Mouse (Mus musculus): ENCODE measurements at regions not wholly inside any gene's neighbourhood (a gene's known extent, or its start where the extent isn't known, plus 50 kb on each side); places are given as distances from the start of the nearest gene placed in this dataset.

- no peak overlapping the region for H3K9ac ChIP-seq (ENCODE audit: low read length)
- H3K9me3 ChIP-seq (ENCODE audit: control insufficient read depth, low read length): no peaks in the 10 kb centered on the region
- ATAC-seq (ENCODE audit: low read depth): no peak
- no peak overlapping the region for H3K4me3 ChIP-seq (ENCODE audit: low read length)
- H3K36me3 ChIP-seq (ENCODE audit: control insufficient read depth, insufficient read depth, low read length): no peaks in the 10 kb centered on the region
- no peak overlapping the region for H3K4me2 ChIP-seq (ENCODE audit: low read depth, low read length)
- H3K4me1 ChIP-seq (replicated peaks; ENCODE audit: control insufficient read depth, insufficient read depth, low read length): peaks cover 5% of the 10 kb centered on the region; the same call in 1 of the 2 replicates
- H3K27ac ChIP-seq (ENCODE audit: low read length): no peak overlapping the region
- no peaks in the 10 kb centered on the region for H3K27me3 ChIP-seq (ENCODE audit: control insufficient read depth, insufficient read depth, low read depth, low read length)
- 29% methylated on average over 2 of the region's 2 CpGs for WGBS
Measured at GRCm38 (mm10) chr14:103906417-103907070, 62.3 kb upstream of the Ednrb start.

- no peaks in the 10 kb centered on the region for H3K9me3 ChIP-seq (ENCODE audit: control insufficient read depth, low read length)
- 79% methylated on average over 2 of the region's 2 CpGs for WGBS
Measured at GRCm38 (mm10) chr14:103900817-103901216, 56.6 kb upstream of the Ednrb start.

GRCm38 (mm10) chr14:103899111-103899814, 55.1 kb upstream of the Ednrb start:
- 3% methylated on average over 22 of the region's 22 CpGs for WGBS
- Histone ChIP-seq H3K4me3 (ENCODE audit: low read length) (peak overlapping the region; percentile 32), H3K27ac (ENCODE audit: low read length) (peak overlapping the region; percentile 55), H3K36me3 (ENCODE audit: control insufficient read depth, insufficient read depth, low read length) (no peaks in the 10 kb centered on the region), H3K4me1 (replicated peaks; ENCODE audit: control insufficient read depth, insufficient read depth, low read length) (peaks cover 14% of the 10 kb centered on the region), H3K9me3 (ENCODE audit: control insufficient read depth, low read length) (no peaks in the 10 kb centered on the region), H3K27me3 (ENCODE audit: control insufficient read depth, insufficient read depth, low read depth, low read length) (no peaks in the 10 kb centered on the region), H3K9ac (ENCODE audit: low read length) (0 out of 2 replicates have a peak overlapping the region, but pooled peaks have one; percentile 33), H3K4me2 (ENCODE audit: low read depth, low read length) (peak overlapping the region; percentile 52)
- peak; percentile 80 for ATAC-seq (ENCODE audit: low read depth)

More at GRCm38 (mm10) chr14:103900817-103901216, 56.6 kb upstream of the Ednrb start:
- Histone ChIP-seq H3K4me3 (ENCODE audit: low read length) (no peak overlapping the region), H3K4me2 (ENCODE audit: low read depth, low read length) (no peak overlapping the region), H3K36me3 (ENCODE audit: control insufficient read depth, insufficient read depth, low read length) (no peaks in the 10 kb centered on the region), H3K27ac (ENCODE audit: low read length) (no peak overlapping the region), H3K4me1 (replicated peaks; ENCODE audit: control insufficient read depth, insufficient read depth, low read length) (peaks cover 18% of the 10 kb centered on the region), H3K27me3 (ENCODE audit: control insufficient read depth, insufficient read depth, low read depth, low read length) (no peaks in the 10 kb centered on the region), H3K9ac (ENCODE audit: low read length) (no peak overlapping the region)
- no peak for ATAC-seq (ENCODE audit: low read depth)

- Histone ChIP-seq H3K4me1 (replicated peaks; ENCODE audit: control insufficient read depth, insufficient read depth, low read length) (peaks cover 12% of the 10 kb centered on the region), H3K27me3 (ENCODE audit: control insufficient read depth, insufficient read depth, low read depth, low read length) (no peaks in the 10 kb centered on the region), H3K4me3 (ENCODE audit: low read length) (peak overlapping the region; percentile 32), H3K9me3 (ENCODE audit: control insufficient read depth, low read length) (no peaks in the 10 kb centered on the region), H3K4me2 (ENCODE audit: low read depth, low read length) (peak overlapping the region; percentile 52), H3K27ac (ENCODE audit: low read length) (peak overlapping the region; percentile 55), H3K9ac (ENCODE audit: low read length) (0 out of 2 replicates have a peak overlapping the region, but pooled peaks have one; percentile 33), H3K36me3 (ENCODE audit: control insufficient read depth, insufficient read depth, low read length) (no peaks in the 10 kb centered on the region)
- WGBS: 27% methylated on average over 9 of the region's 9 CpGs
- ATAC-seq (ENCODE audit: low read depth): 0 out of 2 replicates have a peak, but pooled peaks have one; percentile 23
Measured at GRCm38 (mm10) chr14:103898689-103899088, 54.5 kb upstream of the Ednrb start.

GRCm38 (mm10) chr14:103895261-103895660, 51.1 kb upstream of the Ednrb start:
- WGBS: 54% methylated on average over 7 of the region's 7 CpGs
- H3K27ac ChIP-seq (ENCODE audit: low read length): peak overlapping the region; percentile 49; the same call in 1 of the 2 replicates
- H3K4me2 ChIP-seq (ENCODE audit: low read depth, low read length): no peak overlapping the region
- H3K36me3 ChIP-seq (ENCODE audit: control insufficient read depth, insufficient read depth, low read length): no peaks in the 10 kb centered on the region
- H3K27me3 ChIP-seq (ENCODE audit: control insufficient read depth, insufficient read depth, low read depth, low read length): no peaks in the 10 kb centered on the region
- ATAC-seq (ENCODE audit: low read depth): peak; percentile 64
- no peaks in the 10 kb centered on the region for H3K9me3 ChIP-seq (ENCODE audit: control insufficient read depth, low read length)
- H3K4me1 ChIP-seq (replicated peaks; ENCODE audit: control insufficient read depth, insufficient read depth, low read length): peaks cover 12% of the 10 kb centered on the region
- no peak overlapping the region for H3K9ac ChIP-seq (ENCODE audit: low read length)
- no peak overlapping the region for H3K4me3 ChIP-seq (ENCODE audit: low read length)
